Mouse (Mus musculus) MEL (cell line): ENCODE data around the gene Gm10320. TPM values are rescaled to one million over a fixed set of nuclear protein-coding genes. Genes with fewer than 3 reads are reported as not detected.

Experiments used
- DNase-seq: peaks from one replicate; pipeline ENCODE4 v3.0.0; 2011; ENCODE audit warnings: low read depth, low spot score
- H3K27ac ChIP-seq: 2 replicates; pipeline ENCODE4 v1.5.1; 2012; ENCODE audit warnings: low read depth, mild to moderate bottlenecking, control low read depth, low read length, moderate library complexity; ENCODE audit not compliant: control insufficient read depth
- H3K27me3 ChIP-seq, 2 experiments: fragments of 150-350 bp in 1 of 2; sonication (generic) in 1 of 2; 2 replicates each; pipeline ENCODE4 v1.6.1; 2012; ENCODE audit warnings: low read length in 2 of 2, mild to moderate bottlenecking in 2 of 2, improper control_type of control experiment in 1 of 2, moderate library complexity in 1 of 2; ENCODE audit not compliant: insufficient read depth in 2 of 2, control insufficient read depth in 1 of 2
- H3K36me3 ChIP-seq, 2 experiments: 2 replicates each; pipeline ENCODE4 v1.6.1; 2012 to 2014; ENCODE audit warnings: low read length in 2 of 2, improper control_type of control experiment in 1 of 2, inconsistent platforms in 1 of 2, mild to moderate bottlenecking in 1 of 2; ENCODE audit not compliant: insufficient read depth in 2 of 2, control insufficient read depth in 1 of 2
- H3K4me1 ChIP-seq, 2 experiments: fragments of 150-350 bp in 1 of 2; sonication (generic) in 1 of 2; 2 replicates each; pipeline ENCODE4 v1.6.1; 2012; ENCODE audit warnings: low read length in 2 of 2, improper control_type of control experiment in 1 of 2, mild to moderate bottlenecking in 1 of 2; ENCODE audit not compliant: insufficient read depth in 2 of 2, control insufficient read depth in 1 of 2
- H3K4me3 ChIP-seq, 2 experiments: fragments of 150-350 bp in 1 of 2; sonication (generic) in 1 of 2; 2 replicates each; pipeline ENCODE4 v1.5.1; 2012; ENCODE audit warnings: low read depth in 2 of 2, low read length in 2 of 2, mild to moderate bottlenecking in 2 of 2, moderate library complexity in 2 of 2, control low read depth in 1 of 2, improper control_type of control experiment in 1 of 2; ENCODE audit not compliant: control insufficient read depth in 1 of 2, insufficient read depth in 1 of 2
- H3K79me2 ChIP-seq: 2 replicates; pipeline ENCODE4 v1.6.1; 2012; ENCODE audit warnings: mild to moderate bottlenecking, low read length, moderate library complexity; ENCODE audit not compliant: control insufficient read depth, poor library complexity, insufficient read depth
- H3K9ac ChIP-seq: 2 replicates; pipeline ENCODE4 v1.6.1; 2012; ENCODE audit warnings: low read depth, mild to moderate bottlenecking, control low read depth, low read length, moderate library complexity; ENCODE audit not compliant: control insufficient read depth, poor library complexity, severe bottlenecking
- H3K9me3 ChIP-seq: fragments of 150-350 bp; sonication (generic); replicated peaks from 2 replicates; pipeline ENCODE4 v1.6.1; 2012; ENCODE audit warnings: mild to moderate bottlenecking, low read length, improper control_type of control experiment, moderate library complexity; ENCODE audit not compliant: insufficient read depth
- BHLHE40 ChIP-seq: IDR thresholded peaks from 2 replicates; pipeline ENCODE4 v1.6.1; 2012; ENCODE audit warnings: low read depth, mild to moderate bottlenecking, inconsistent platforms, low read length, improper control_type of control experiment, borderline replicate concordance
- CHD1 ChIP-seq: IDR thresholded peaks from 2 replicates; pipeline ENCODE4 v1.6.1; 2012; ENCODE audit warnings: low read depth, mild to moderate bottlenecking, inconsistent platforms, low read length, improper control_type of control experiment
- CTCF ChIP-seq, 3 experiments: IDR thresholded peaks in 2 of 3; conservative IDR thresholded peaks in 1 of 3; 2 replicates each; pipeline ENCODE4 v1.5.1; 2011 to 2012; ENCODE audit warnings: low read length in 3 of 3, low read depth in 2 of 3, mild to moderate bottlenecking in 2 of 3, improper control_type of control experiment in 1 of 3, inconsistent platforms in 1 of 3, mixed read lengths in 1 of 3, moderate library complexity in 1 of 3; ENCODE audit not compliant: control insufficient read depth in 1 of 3, insufficient read depth in 1 of 3, poor library complexity in 1 of 3, severe bottlenecking in 1 of 3
- E2F4 ChIP-seq: IDR thresholded peaks from 2 replicates; pipeline ENCODE4 v1.6.1; 2011; ENCODE audit warnings: low read depth, low read length, improper control_type of control experiment, borderline replicate concordance
- ELF1 ChIP-seq: IDR thresholded peaks from 2 replicates; pipeline ENCODE4 v1.6.1; 2014; ENCODE audit warnings: low read depth, mild to moderate bottlenecking, inconsistent platforms, low read length, improper control_type of control experiment, moderate library complexity
- ETS1 ChIP-seq: IDR thresholded peaks from 2 replicates; pipeline ENCODE4 v1.6.1; 2012; ENCODE audit warnings: low read depth, mild to moderate bottlenecking, inconsistent platforms, low read length, improper control_type of control experiment, moderate library complexity
- GABPA ChIP-seq: IDR thresholded peaks from 2 replicates; pipeline ENCODE4 v1.6.1; 2012; ENCODE audit warnings: low read depth, mild to moderate bottlenecking, inconsistent platforms, low read length, improper control_type of control experiment, moderate library complexity
- HCFC1 ChIP-seq: IDR thresholded peaks from 2 replicates; pipeline ENCODE4 v1.6.1; 2012; ENCODE audit warnings: low read depth, mild to moderate bottlenecking, inconsistent platforms, low read length, improper control_type of control experiment, moderate library complexity
- JUND ChIP-seq: IDR thresholded peaks from 2 replicates; pipeline ENCODE4 v1.6.1; 2011; ENCODE audit warnings: low read depth, mild to moderate bottlenecking, improper control_type of control experiment, low read length
- MAX ChIP-seq: IDR thresholded peaks from 2 replicates; pipeline ENCODE4 v1.6.1; 2011; ENCODE audit warnings: low read length, improper control_type of control experiment
- MAZ ChIP-seq: IDR thresholded peaks from 2 replicates; pipeline ENCODE4 v1.6.1; 2012; ENCODE audit warnings: low read depth, mild to moderate bottlenecking, inconsistent platforms, low read length, improper control_type of control experiment
- MEF2A ChIP-seq: IDR thresholded peaks from 2 replicates; pipeline ENCODE4 v1.6.1; 2014; ENCODE audit warnings: low read depth, mild to moderate bottlenecking, inconsistent platforms, low read length, improper control_type of control experiment; ENCODE audit not compliant: poor library complexity, insufficient replicate concordance, severe bottlenecking; ENCODE audit errors: extremely low read depth
- MXI1 ChIP-seq: IDR thresholded peaks from 2 replicates; pipeline ENCODE4 v1.6.1; 2011; ENCODE audit warnings: mild to moderate bottlenecking, low read depth, low read length, improper control_type of control experiment
- MYC ChIP-seq: IDR thresholded peaks from 2 replicates; pipeline ENCODE4 v1.6.1; 2011; ENCODE audit warnings: low read depth, mild to moderate bottlenecking, low read length, improper control_type of control experiment, moderate library complexity
- NRF1 ChIP-seq: IDR thresholded peaks from 2 replicates; pipeline ENCODE4 v1.6.1; 2014; ENCODE audit warnings: low read depth, mild to moderate bottlenecking, inconsistent platforms, low read length, improper control_type of control experiment, moderate library complexity; ENCODE audit not compliant: poor library complexity, insufficient read depth, severe bottlenecking
- POLR2A ChIP-seq, 2 experiments: IDR thresholded peaks; 2 replicates each; pipeline ENCODE4 v1.6.1; 2011 to 2012; ENCODE audit warnings: low read length in 2 of 2, mild to moderate bottlenecking in 2 of 2, control low read depth in 1 of 2, improper control_type of control experiment in 1 of 2, low read depth in 1 of 2, moderate library complexity in 1 of 2; ENCODE audit not compliant: control insufficient read depth in 1 of 2, insufficient read depth in 1 of 2, poor library complexity in 1 of 2
- POLR2AphosphoS2 ChIP-seq: IDR thresholded peaks from 2 replicates; pipeline ENCODE4 v1.6.1; 2011; ENCODE audit warnings: low read length, improper control_type of control experiment
- TBP ChIP-seq: IDR thresholded peaks from 2 replicates; pipeline ENCODE4 v1.8.0; 2011; ENCODE audit warnings: low read depth, low read length, improper control_type of control experiment
- USF1 ChIP-seq: IDR thresholded peaks from 2 replicates; pipeline ENCODE4 v1.6.1; 2014; ENCODE audit warnings: low read depth, mild to moderate bottlenecking, inconsistent platforms, low read length, improper control_type of control experiment, moderate library complexity
- USF2 ChIP-seq, 2 experiments: IDR thresholded peaks; 2 replicates each; pipeline ENCODE4 v1.6.1; 2011 to 2012; ENCODE audit warnings: improper control_type of control experiment in 2 of 2, low read length in 2 of 2, borderline replicate concordance in 1 of 2, inconsistent platforms in 1 of 2, low read depth in 1 of 2, mild to moderate bottlenecking in 1 of 2; ENCODE audit not compliant: insufficient read depth in 1 of 2
- ZC3H11A ChIP-seq: IDR thresholded peaks from 2 replicates; pipeline ENCODE4 v1.6.1; 2012; ENCODE audit warnings: low read depth, mild to moderate bottlenecking, inconsistent platforms, low read length, improper control_type of control experiment
- ZKSCAN1 ChIP-seq: IDR thresholded peaks from 2 replicates; pipeline ENCODE4 v1.6.1; 2012; ENCODE audit warnings: low read depth, mild to moderate bottlenecking, inconsistent platforms, low read length, improper control_type of control experiment, moderate library complexity
- ZMIZ1 ChIP-seq: IDR thresholded peaks from 2 replicates; pipeline ENCODE4 v1.6.1; 2012; ENCODE audit warnings: low read depth, mild to moderate bottlenecking, inconsistent platforms, low read length, improper control_type of control experiment, moderate library complexity
- polyA plus RNA-seq, 2 experiments: library from polyadenylated mRNA; stranded (reverse) in 1 of 2; unstranded in 1 of 2; fragments of >175 nt in 1 of 2; fragments of >200 nt in 1 of 2; gene quantifications; 2 replicates each; pipeline versions ENCODE4 v1.2.1 to v1.2.4; 2012; ENCODE audit warnings: low replicate concordance in 2 of 2, low read depth in 1 of 2; ENCODE audit not compliant: insufficient read length in 2 of 2, insufficient read depth in 1 of 2, missing spikeins in 1 of 2
- total RNA-seq: library from RNA; depleted of rRNA; stranded (reverse); fragments of 300-350 nt; gene quantifications from 2 replicates; pipeline ENCODE4 v1.2.3, GENCODE M21; 2012

The Gm10320 gene
- total and polyA plus RNA-seq, 3 experiments, result 0.29 to 10.5 TPM; not detected in 1

- H3K27ac ChIP-seq, result no peak overlapping the region
- no peaks in the 10 kb centered on the region for H3K79me2 ChIP-seq
- H3K9me3 ChIP-seq, result no peaks in the 10 kb centered on the region
- TF ChIP-seq BHLHE40 (no peak), CHD1 (no peak), POLR2A (IDR thresholded peaks at IDR 0.05; ENCODE audit: control insufficient read depth in 1 of 2, insufficient read depth in 1 of 2, low read depth in 1 of 2, low read length in 2 of 2, poor library complexity in 1 of 2) (no peak), ETS1 (no peak), MXI1 (no peak), POLR2AphosphoS2 (no peak), MEF2A (no peak), NRF1 (no peak)
- no peak for DNase-seq
- H3K27me3 ChIP-seq, result no peaks in the 10 kb centered on the region
- no peaks in the 10 kb centered on the region for H3K36me3 ChIP-seq
- H3K4me3 ChIP-seq, result no peak overlapping the region
- no peak overlapping the region for H3K9ac ChIP-seq
- no peaks in the 10 kb centered on the region for H3K4me1 ChIP-seq
These were observed 25.9 kb upstream of the Gm10320 start for GRCm38 (mm10) chr13:98517666-98518065.

GRCm38 (mm10) chr13:98516985-98517384, 25.2 kb upstream of the Gm10320 start:
- Histone ChIP-seq H3K27ac (no peak overlapping the region), H3K4me1 (no peaks in the 10 kb centered on the region), H3K9me3 (no peaks in the 10 kb centered on the region), H3K9ac (no peak overlapping the region), H3K36me3 (no peaks in the 10 kb centered on the region), H3K27me3 (no peaks in the 10 kb centered on the region), H3K79me2 (no peaks in the 10 kb centered on the region), H3K4me3 (no peak overlapping the region)
- DNase-seq, result no peak
- no peak for TF ChIP-seq MAX
- TF ChIP-seq MAZ, result no peak
- no peak for TF ChIP-seq ELF1
- TF ChIP-seq GABPA, result no peak
- no peak for TF ChIP-seq USF2 (IDR thresholded peaks at IDR 0.05; ENCODE audit: borderline replicate concordance in 1 of 2, insufficient read depth in 1 of 2, low read depth in 1 of 2, low read length in 2 of 2)
- no peak for TF ChIP-seq USF1
- TF ChIP-seq, all 39 proteins: peak for 0

DNA sequence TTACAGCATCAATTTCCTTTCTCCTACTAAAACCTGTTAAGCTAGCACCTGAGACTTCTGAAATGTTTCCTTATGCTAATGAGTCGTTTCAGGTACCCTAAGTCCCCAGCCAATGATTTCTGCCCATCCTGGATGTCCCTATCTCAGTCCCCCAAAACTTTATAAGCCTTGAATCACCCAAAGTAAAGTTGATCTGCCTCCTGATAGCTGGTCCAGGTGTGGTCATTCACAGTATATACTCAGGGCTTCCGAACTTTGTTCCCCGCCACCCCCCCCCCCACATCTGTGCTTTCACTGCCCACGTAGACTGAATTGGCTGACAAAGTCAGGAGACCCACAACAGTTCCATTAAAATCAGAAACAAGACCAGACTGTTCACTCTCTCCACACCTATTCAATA, 20.3 kb upstream of the Gm10320 start:
- DNase-seq, result no peak
- H3K27me3 ChIP-seq, result no peaks in the 10 kb centered on the region
- no peak overlapping the region for H3K4me3 ChIP-seq
- H3K9me3 ChIP-seq, result no peaks in the 10 kb centered on the region
- TF ChIP-seq USF2 (IDR thresholded peaks at IDR 0.05; ENCODE audit: borderline replicate concordance in 1 of 2, insufficient read depth in 1 of 2, low read depth in 1 of 2, low read length in 2 of 2) (no peak), E2F4 (no peak), TBP (no peak), MEF2A (no peak), ZKSCAN1 (no peak), POLR2A (IDR thresholded peaks at IDR 0.05; ENCODE audit: control insufficient read depth in 1 of 2, insufficient read depth in 1 of 2, low read depth in 1 of 2, low read length in 2 of 2, poor library complexity in 1 of 2) (no peak), HCFC1 (no peak), ZMIZ1 (no peak), NRF1 (no peak), JUND (no peak), CTCF (IDR thresholded peaks at IDR 0.05 in 2 of 3, conservative IDR thresholded peaks at IDR 0.05 in 1 of 3; ENCODE audit: control insufficient read depth in 1 of 3, insufficient read depth in 1 of 3, low read depth in 2 of 3, low read length in 3 of 3, poor library complexity in 1 of 3, severe bottlenecking in 1 of 3) (no peak), MYC (no peak), ZC3H11A (no peak)
- no peaks in the 10 kb centered on the region for H3K4me1 ChIP-seq
- no peak overlapping the region for H3K27ac ChIP-seq
- no peaks in the 10 kb centered on the region for H3K79me2 ChIP-seq
- no peaks in the 10 kb centered on the region for H3K36me3 ChIP-seq
- H3K9ac ChIP-seq, result no peak overlapping the region
